Mouse (Mus musculus): ENCODE measurements at regions not wholly inside any gene's neighbourhood (a gene's known extent, or its start where the extent isn't known, plus 50 kb on each side); places are given as distances from the start of the nearest gene placed in this dataset.
"Not testable (repeated sequence)": the region's sequence is repeated elsewhere in the genome, so short reads cannot be mapped to it uniquely, and the experiment has no call there.

GRCm38 (mm10) chr10:57324226-57324625 is 162.0 kb upstream of the Hsf2 start:
- DNase-seq: no peak

GRCm38 (mm10) chr10:57362781-57363180 is 123.4 kb upstream of the Hsf2 start:
- not testable (repeated sequence) for DNase-seq
